Mouse (Mus musculus): ENCODE results near the gene Pgghg. TPM values are rescaled to one million over a fixed set of nuclear protein-coding genes. Genes with fewer than 3 reads are reported as not detected.

The Pgghg gene
- total RNA-seq, 2 experiments from 2014 or later, result 7.8 to 11.5 TPM

DNA sequence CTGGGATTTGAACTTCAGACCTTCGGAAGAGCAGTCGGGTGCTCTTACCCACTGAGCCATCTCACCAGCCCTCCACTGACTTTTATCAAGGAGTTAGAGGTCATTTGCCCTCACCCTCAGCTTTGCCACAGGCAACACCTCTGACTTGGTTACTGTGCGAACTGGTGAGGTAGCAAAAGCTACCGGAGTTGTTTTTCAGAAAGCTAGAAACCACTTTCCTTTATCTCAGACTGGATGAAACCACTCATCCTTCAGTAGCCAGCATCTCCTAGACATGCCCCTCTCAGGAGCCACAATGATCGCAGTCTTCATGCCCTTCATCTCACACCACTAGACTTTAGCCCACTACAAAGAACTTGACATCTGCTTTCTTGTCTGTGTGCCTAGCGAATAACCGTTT lies 41.8 kb downstream of the Pgghg start:
- ATAC-seq (replicated peaks; ENCODE audit: poor library complexity, severe bottlenecking), result no peak

DNA sequence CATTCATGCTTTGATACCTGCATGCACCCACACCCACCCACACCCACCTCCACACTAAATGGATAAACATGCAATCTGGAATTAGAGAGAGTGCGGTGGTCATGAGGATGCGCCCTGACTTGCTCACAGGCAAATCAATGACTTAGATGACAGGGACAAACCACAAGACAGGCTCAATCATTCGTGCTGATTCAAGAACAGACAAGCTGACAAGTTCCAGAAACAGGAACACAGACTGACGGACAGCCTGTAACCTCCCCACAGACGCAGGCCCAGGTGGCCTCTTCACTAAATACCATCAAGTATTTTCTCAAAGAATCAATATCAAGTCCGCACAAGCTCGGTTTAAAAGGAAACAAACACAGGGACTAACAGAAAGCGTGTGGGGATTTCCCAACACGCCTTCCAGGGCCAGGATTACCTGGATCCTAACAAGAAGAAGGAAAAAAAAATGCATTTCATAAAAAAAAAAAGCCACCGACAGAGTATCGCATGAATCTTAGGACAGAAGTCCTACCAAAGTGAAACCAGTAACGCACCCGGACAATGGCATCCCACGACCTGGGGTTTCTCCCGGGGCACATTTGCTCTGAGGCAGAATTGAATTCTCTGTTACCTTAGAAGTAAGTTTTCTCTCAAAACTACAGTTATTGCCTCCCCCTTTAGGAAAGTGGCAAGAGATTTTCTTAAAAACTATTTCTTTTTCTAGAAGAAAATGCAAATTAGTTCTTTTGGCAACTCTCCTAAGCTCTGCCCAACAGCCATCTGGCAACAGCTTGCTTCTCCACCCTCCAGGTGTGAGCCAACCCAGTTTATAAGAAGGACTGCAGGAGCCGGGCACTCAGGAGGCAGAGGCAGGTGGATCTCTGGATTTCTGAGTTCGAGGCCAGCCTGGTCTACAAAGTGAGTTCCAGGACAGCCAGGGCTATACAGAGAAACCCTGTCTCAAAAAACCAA lies 46.3 kb downstream of the Pgghg start:
- ATAC-seq (replicated peaks; ENCODE audit: poor library complexity, severe bottlenecking), result peak; percentile 17

DNA sequence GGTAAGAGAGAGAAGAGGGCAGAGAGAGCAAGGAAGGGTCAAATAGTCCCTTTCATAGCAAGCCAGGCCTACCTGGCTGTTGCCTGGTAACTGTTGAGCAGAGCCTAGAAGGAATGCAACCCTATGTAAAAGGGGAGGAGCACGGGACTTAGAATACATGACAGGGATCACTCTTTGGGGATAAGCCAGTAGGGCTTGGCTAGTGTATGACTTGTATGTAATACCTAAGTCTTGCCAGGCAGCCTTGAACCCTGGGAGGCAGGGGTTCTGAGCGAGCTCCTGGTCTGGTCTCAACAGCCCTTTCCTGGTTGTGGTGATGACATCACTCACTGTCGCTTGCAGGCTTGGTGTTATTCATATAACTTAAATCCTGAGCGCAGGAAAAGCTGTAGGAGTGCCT lies 47.8 kb downstream of the Pgghg start:
- no peak for ATAC-seq (replicated peaks; ENCODE audit: poor library complexity, severe bottlenecking)

DNA sequence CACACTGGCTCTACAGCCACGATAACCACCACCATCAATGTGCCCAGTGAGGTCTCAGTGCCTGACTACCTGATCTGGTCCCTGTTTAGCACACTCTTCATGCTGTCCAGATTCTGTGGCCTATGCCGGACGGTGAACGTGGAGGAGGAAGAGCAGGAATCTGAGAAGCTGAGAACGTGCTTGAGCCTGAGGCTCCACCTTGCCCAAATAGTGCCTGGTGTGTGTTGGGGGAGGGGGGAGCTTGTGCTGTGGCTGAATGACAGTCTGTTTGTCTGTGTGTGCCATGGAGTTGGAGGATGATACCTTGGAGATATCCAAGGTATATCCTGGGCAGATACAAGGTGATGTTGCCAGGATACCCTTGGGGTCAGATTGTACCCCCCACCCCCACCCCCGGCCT lies 49.0 kb downstream of the Pgghg start:
- peak; percentile 10; the same call in 1 of the 2 replicates for ATAC-seq (replicated peaks; ENCODE audit: poor library complexity, severe bottlenecking)

DNA sequence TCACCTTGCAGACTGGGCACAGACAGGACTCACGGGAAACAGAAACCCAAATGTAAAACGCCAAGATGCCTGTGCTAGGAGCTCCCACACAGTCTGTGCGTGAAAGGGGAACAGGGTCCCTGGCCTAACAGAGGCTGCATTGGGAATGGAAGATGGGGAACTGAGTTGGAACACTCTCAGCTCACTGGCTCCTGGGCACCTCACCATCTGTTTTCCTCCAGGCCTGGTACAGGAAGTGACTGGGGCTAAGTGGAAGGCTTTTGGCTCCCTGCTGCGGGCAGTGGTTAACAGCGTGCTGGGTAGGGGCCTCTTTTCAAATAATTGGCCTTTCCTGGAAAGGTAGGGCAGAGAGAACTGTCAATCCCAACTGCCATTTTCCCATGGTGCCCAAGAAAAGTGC lies 49.4 kb downstream of the Pgghg start:
- ATAC-seq (replicated peaks; ENCODE audit: poor library complexity, severe bottlenecking), result peak; percentile 93

DNA sequence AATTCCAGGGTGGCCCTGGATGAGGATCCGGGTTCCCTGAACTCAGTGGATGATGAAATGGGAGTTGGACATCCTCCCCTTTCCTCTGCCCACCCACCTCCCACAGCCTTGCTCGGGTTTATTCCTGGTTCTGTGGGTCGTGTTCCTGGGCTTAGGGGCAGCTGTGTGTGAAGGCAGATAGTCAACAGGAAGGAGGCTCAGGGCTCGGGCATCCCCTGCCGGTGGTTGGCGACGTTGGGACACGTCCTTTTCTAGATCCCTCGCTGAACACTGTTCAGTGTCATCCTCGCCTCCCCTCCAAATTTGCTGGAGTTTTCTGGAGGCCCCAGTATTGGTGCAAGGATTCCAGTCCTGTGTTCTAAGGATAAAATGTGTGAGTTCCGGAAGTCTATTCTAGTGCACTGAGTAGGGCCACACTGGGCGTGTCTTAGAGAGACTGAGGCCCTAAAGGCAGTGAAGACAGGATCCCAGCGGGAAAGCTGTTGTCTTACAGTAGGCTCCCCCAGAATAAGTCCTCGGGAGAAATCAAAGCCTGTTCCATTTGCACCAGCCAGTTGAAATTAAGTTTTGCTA lies 50.0 kb downstream of the Pgghg start:
- peak; percentile 63 for ATAC-seq (replicated peaks; ENCODE audit: poor library complexity, severe bottlenecking)

Other genes with a start within 250 kb of the Pgghg start
- gene Olfr541, start 244.1 kb upstream of the Pgghg start, total RNA-seq (2014; fragmentation: Nextera tagmentation), result not detected in 2 replicates
- not detected in 2 replicates for gene Olfr541, start 244.1 kb upstream of the Pgghg start, total RNA-seq (2017)
- not detected in 2 replicates for gene Cyp2e1, start 177.7 kb upstream of the Pgghg start, total RNA-seq (2014; fragmentation: Nextera tagmentation)
- gene Cyp2e1, start 177.7 kb upstream of the Pgghg start, total RNA-seq (2017), result not detected in 2 replicates
- gene Syce1, start 153.5 kb upstream of the Pgghg start, total RNA-seq (2014; fragmentation: Nextera tagmentation), result 0.56 and 3.1 TPM in 2 replicates
- not detected in 2 replicates for gene Syce1, start 153.5 kb upstream of the Pgghg start, total RNA-seq (2017)
- gene Zfp941, start 119.2 kb upstream of the Pgghg start, total RNA-seq (2014; fragmentation: Nextera tagmentation), result 0.58 and 1.4 TPM in 2 replicates
- gene Zfp941, start 119.2 kb upstream of the Pgghg start, total RNA-seq (2017), result 1.1 and 1.7 TPM in 2 replicates
- not detected in 2 replicates for gene Urah, start 106.4 kb upstream of the Pgghg start, total RNA-seq (2014; fragmentation: Nextera tagmentation)
- not detected in 2 replicates for gene Urah, start 106.4 kb upstream of the Pgghg start, total RNA-seq (2017)
- not detected in 2 replicates for gene Scgb1c1, start 95.8 kb upstream of the Pgghg start, total RNA-seq (2014; fragmentation: Nextera tagmentation)
- gene Scgb1c1, start 95.8 kb upstream of the Pgghg start, total RNA-seq (2017), result not detected in 2 replicates
- not detected in 2 replicates for gene Odf3, start 93.6 kb upstream of the Pgghg start, total RNA-seq (2014; fragmentation: Nextera tagmentation)
- not detected in 2 replicates for gene Odf3, start 93.6 kb upstream of the Pgghg start, total RNA-seq (2017)
- gene Gm45785, start 85.1 kb upstream of the Pgghg start, total RNA-seq (2014; fragmentation: Nextera tagmentation), result not detected in 2 replicates
- gene Gm45785, start 85.1 kb upstream of the Pgghg start, total RNA-seq (2017), result not detected in 2 replicates
- 45.0 and 45.9 TPM in 2 replicates for gene Ric8a, start 84.4 kb upstream of the Pgghg start, total RNA-seq (2014; fragmentation: Nextera tagmentation)
- 32.6 and 36.2 TPM in 2 replicates for gene Ric8a, start 84.4 kb upstream of the Pgghg start, total RNA-seq (2017)
- 15.2 and 21.9 TPM in 2 replicates for gene Bet1l, start 83.8 kb upstream of the Pgghg start, total RNA-seq (2014; fragmentation: Nextera tagmentation)
- 20.9 and 21.9 TPM in 2 replicates for gene Bet1l, start 83.8 kb upstream of the Pgghg start, total RNA-seq (2017)
- gene Psmd13, start 59.4 kb upstream of the Pgghg start, total RNA-seq (2014; fragmentation: Nextera tagmentation), result 111 and 117 TPM in 2 replicates
- 229 and 237 TPM in 2 replicates for gene Psmd13, start 59.4 kb upstream of the Pgghg start, total RNA-seq (2017)
- 66.7 and 71.3 TPM in 2 replicates for gene Sirt3, start 59.1 kb upstream of the Pgghg start, total RNA-seq (2014; fragmentation: Nextera tagmentation)
- gene Sirt3, start 59.1 kb upstream of the Pgghg start, total RNA-seq (2017), result 28.7 and 32.7 TPM in 2 replicates
- not detected in 2 replicates for gene Cox8b, start 40.9 kb upstream of the Pgghg start, total RNA-seq (2014; fragmentation: Nextera tagmentation)
- gene Cox8b, start 40.9 kb upstream of the Pgghg start, total RNA-seq (2017), result not detected in 2 replicates
- not detected in 2 replicates for gene Nlrp6, start 20.5 kb upstream of the Pgghg start, total RNA-seq (2014; fragmentation: Nextera tagmentation)
- gene Nlrp6, start 20.5 kb upstream of the Pgghg start, total RNA-seq (2017), result not detected in 2 replicates
- 1.7 TPM in 1 of 2 replicates, not detected in the other for gene Ifitm5, start 8.9 kb downstream of the Pgghg start, total RNA-seq (2014; fragmentation: Nextera tagmentation)
- gene Ifitm5, start 8.9 kb downstream of the Pgghg start, total RNA-seq (2017), result not detected in 2 replicates
- not detected in 2 replicates for gene Gm45717, start 14.5 kb downstream of the Pgghg start, total RNA-seq (2014; fragmentation: Nextera tagmentation)
- not detected in 2 replicates for gene Gm45717, start 14.5 kb downstream of the Pgghg start, total RNA-seq (2017)
- 555 and 581 TPM in 2 replicates for gene Ifitm2, start 14.6 kb downstream of the Pgghg start, total RNA-seq (2014; fragmentation: Nextera tagmentation)
- gene Ifitm2, start 14.6 kb downstream of the Pgghg start, total RNA-seq (2017), result 354 and 388 TPM in 2 replicates
- 79.9 and 149 TPM in 2 replicates for gene Ifitm1, start 25.8 kb downstream of the Pgghg start, total RNA-seq (2014; fragmentation: Nextera tagmentation)
- 18.5 and 25.3 TPM in 2 replicates for gene Ifitm1, start 25.8 kb downstream of the Pgghg start, total RNA-seq (2017)
- 146 and 224 TPM in 2 replicates for gene Ifitm3, start 69.4 kb downstream of the Pgghg start, total RNA-seq (2014; fragmentation: Nextera tagmentation)
- gene Ifitm3, start 69.4 kb downstream of the Pgghg start, total RNA-seq (2017), result 55.6 and 69.2 TPM in 2 replicates
- gene Ifitm6, start 76.5 kb downstream of the Pgghg start, total RNA-seq (2014; fragmentation: Nextera tagmentation), result 17.9 and 48.1 TPM in 2 replicates
- 22.5 and 42.5 TPM in 2 replicates for gene Ifitm6, start 76.5 kb downstream of the Pgghg start, total RNA-seq (2017)
- not detected in 2 replicates for gene Gm17387, start 87.7 kb downstream of the Pgghg start, total RNA-seq (2014; fragmentation: Nextera tagmentation)
- not detected in 2 replicates for gene Gm17387, start 87.7 kb downstream of the Pgghg start, total RNA-seq (2017)
- gene B4galnt4, start 119.7 kb downstream of the Pgghg start, total RNA-seq (2014; fragmentation: Nextera tagmentation), result 0.60 and 3.6 TPM in 2 replicates
- gene B4galnt4, start 119.7 kb downstream of the Pgghg start, total RNA-seq (2017), result 0.26 TPM in 1 of 2 replicates, not detected in the other
- gene Pkp3, start 136.8 kb downstream of the Pgghg start, total RNA-seq (2014; fragmentation: Nextera tagmentation), result 1.4 and 2.2 TPM in 2 replicates
- 0.52 and 2.7 TPM in 2 replicates for gene Pkp3, start 136.8 kb downstream of the Pgghg start, total RNA-seq (2017)
- gene Sigirr, start 159.2 kb downstream of the Pgghg start, total RNA-seq (2014; fragmentation: Nextera tagmentation), result 16.9 and 30.9 TPM in 2 replicates
- 16.6 and 20.2 TPM in 2 replicates for gene Sigirr, start 159.2 kb downstream of the Pgghg start, total RNA-seq (2017)
- not detected in 2 replicates for gene Ano9, start 176.4 kb downstream of the Pgghg start, total RNA-seq (2014; fragmentation: Nextera tagmentation)
- gene Ano9, start 176.4 kb downstream of the Pgghg start, total RNA-seq (2017), result not detected in 2 replicates
- gene Ptdss2, start 181.0 kb downstream of the Pgghg start, total RNA-seq (2014; fragmentation: Nextera tagmentation), result 14.0 and 17.5 TPM in 2 replicates
- gene Ptdss2, start 181.0 kb downstream of the Pgghg start, total RNA-seq (2017), result 4.2 and 7.1 TPM in 2 replicates
- 79.1 and 109 TPM in 2 replicates for gene Rnh1, start 231.5 kb downstream of the Pgghg start, total RNA-seq (2014; fragmentation: Nextera tagmentation)
- gene Rnh1, start 231.5 kb downstream of the Pgghg start, total RNA-seq (2017), result 45.2 and 47.7 TPM in 2 replicates

Data from granulocyte monocyte progenitor cell, adult 5-6 weeks (primary cell).